Mouse (Mus musculus): Measurements from ENCODE around the gene Ubap1l. TPM values are rescaled to one million over a fixed set of nuclear protein-coding genes. Genes with fewer than 3 reads are reported as not detected.

Gene Ubap1l
- polyA plus RNA-seq, 1 experiment from 2014 or later = 0.35 TPM

- Histone ChIP-seq H3K9ac (ENCODE audit: low read length) (0 out of 2 replicates have a peak overlapping the region, but pooled peaks have one; percentile 5), H3K4me2 (ENCODE audit: low read depth, low read length) (no peak overlapping the region), H3K4me3 (ENCODE audit: low read length) (0 out of 2 replicates have a peak overlapping the region, but pooled peaks have one; percentile 19), H3K36me3 (ENCODE audit: control insufficient read depth, insufficient read depth, low read length) (no peaks in the 10 kb centered on the region), H3K27ac (ENCODE audit: low read length) (peak overlapping the region; percentile 92), H3K4me1 (replicated peaks; ENCODE audit: control insufficient read depth, insufficient read depth, low read length) (peaks cover 20% of the 10 kb centered on the region), H3K9me3 (ENCODE audit: control insufficient read depth, low read length) (no peaks in the 10 kb centered on the region), H3K27me3 (ENCODE audit: control insufficient read depth, insufficient read depth, low read depth, low read length) (no peaks in the 10 kb centered on the region)
- ATAC-seq (ENCODE audit: low read depth) = peak; percentile 89
- WGBS = 42% methylated on average over 15 of the region's 15 CpGs
Measured at GRCm38 (mm10) chr9:65404331-65405183, 43.7 kb downstream of the Ubap1l start.

- ATAC-seq (ENCODE audit: low read depth) = no peak
- Histone ChIP-seq H3K27ac (ENCODE audit: low read length) (peak overlapping the region; percentile 89), H3K4me1 (replicated peaks; ENCODE audit: control insufficient read depth, insufficient read depth, low read length) (peaks cover 16% of the 10 kb centered on the region), H3K36me3 (ENCODE audit: control insufficient read depth, insufficient read depth, low read length) (no peaks in the 10 kb centered on the region), H3K4me3 (ENCODE audit: low read length) (no peak overlapping the region), H3K9ac (ENCODE audit: low read length) (0 out of 2 replicates have a peak overlapping the region, but pooled peaks have one; percentile 5), H3K27me3 (ENCODE audit: control insufficient read depth, insufficient read depth, low read depth, low read length) (no peaks in the 10 kb centered on the region), H3K9me3 (ENCODE audit: control insufficient read depth, low read length) (no peaks in the 10 kb centered on the region), H3K4me2 (ENCODE audit: low read depth, low read length) (no peak overlapping the region)
- 84% methylated on average over 2 of the region's 2 CpGs for WGBS
Measured at GRCm38 (mm10) chr9:65405184-65405449, 44.3 kb downstream of the Ubap1l start.

- no peak overlapping the region for H3K9ac ChIP-seq (ENCODE audit: low read length)
- no peak overlapping the region for H3K27ac ChIP-seq (ENCODE audit: low read length)
- no peak overlapping the region for H3K4me3 ChIP-seq (ENCODE audit: low read length)
- peaks cover 4% of the 10 kb centered on the region; the same call in 1 of the 2 replicates for H3K36me3 ChIP-seq (ENCODE audit: control insufficient read depth, insufficient read depth, low read length)
- peaks cover 13% of the 10 kb centered on the region for H3K4me1 ChIP-seq (replicated peaks; ENCODE audit: control insufficient read depth, insufficient read depth, low read length)
- ATAC-seq (ENCODE audit: low read depth) = no peak
- no peaks in the 10 kb centered on the region for H3K9me3 ChIP-seq (ENCODE audit: control insufficient read depth, low read length)
- no peak overlapping the region for H3K4me2 ChIP-seq (ENCODE audit: low read depth, low read length)
- whole genome bisulfite sequencing = 72% methylated on average over 5 of the region's 5 CpGs
- no peaks in the 10 kb centered on the region for H3K27me3 ChIP-seq (ENCODE audit: control insufficient read depth, insufficient read depth, low read depth, low read length)
Measured at GRCm38 (mm10) chr9:65407327-65407726, 46.5 kb downstream of the Ubap1l start.

- H3K27ac ChIP-seq (ENCODE audit: low read length) = no peak overlapping the region
Measured at GRCm38 (mm10) chr9:65407861-65408260, 47.0 kb downstream of the Ubap1l start.

GRCm38 (mm10) chr9:65408871-65409295 is 48.0 kb downstream of the Ubap1l start:
- Histone ChIP-seq H3K4me2 (ENCODE audit: low read depth, low read length) (no peak overlapping the region), H3K27ac (ENCODE audit: low read length) (no peak overlapping the region), H3K27me3 (ENCODE audit: control insufficient read depth, insufficient read depth, low read depth, low read length) (no peaks in the 10 kb centered on the region), H3K4me3 (ENCODE audit: low read length) (no peak overlapping the region), H3K4me1 (replicated peaks; ENCODE audit: control insufficient read depth, insufficient read depth, low read length) (peaks cover 9% of the 10 kb centered on the region), H3K9ac (ENCODE audit: low read length) (no peak overlapping the region), H3K9me3 (ENCODE audit: control insufficient read depth, low read length) (no peaks in the 10 kb centered on the region), H3K36me3 (ENCODE audit: control insufficient read depth, insufficient read depth, low read length) (peaks cover 4% of the 10 kb centered on the region; the same call in 1 of the 2 replicates)
- WGBS = 42% methylated on average over 5 of the region's 5 CpGs
- ATAC-seq (ENCODE audit: low read depth) = no peak

More at GRCm38 (mm10) chr9:65407861-65408260, 47.0 kb downstream of the Ubap1l start:
- no peak for ATAC-seq (ENCODE audit: low read depth)
- no peak overlapping the region for H3K4me3 ChIP-seq (ENCODE audit: low read length)
- H3K9me3 ChIP-seq (ENCODE audit: control insufficient read depth, low read length) = no peaks in the 10 kb centered on the region
- no peak overlapping the region for H3K4me2 ChIP-seq (ENCODE audit: low read depth, low read length)
- H3K9ac ChIP-seq (ENCODE audit: low read length) = no peak overlapping the region
- no peaks in the 10 kb centered on the region for H3K27me3 ChIP-seq (ENCODE audit: control insufficient read depth, insufficient read depth, low read depth, low read length)
- H3K4me1 ChIP-seq (replicated peaks; ENCODE audit: control insufficient read depth, insufficient read depth, low read length) = peaks cover 9% of the 10 kb centered on the region
- WGBS = 62% methylated on average over 3 of the region's 3 CpGs
- peaks cover 4% of the 10 kb centered on the region; the same call in 1 of the 2 replicates for H3K36me3 ChIP-seq (ENCODE audit: control insufficient read depth, insufficient read depth, low read length)

GRCm38 (mm10) chr9:65410378-65410777 is 49.5 kb downstream of the Ubap1l start:
- Histone ChIP-seq H3K27me3 (ENCODE audit: control insufficient read depth, insufficient read depth, low read depth, low read length) (no peaks in the 10 kb centered on the region), H3K36me3 (ENCODE audit: control insufficient read depth, insufficient read depth, low read length) (peaks cover 4% of the 10 kb centered on the region; the same call in 1 of the 2 replicates), H3K27ac (ENCODE audit: low read length) (no peak overlapping the region), H3K9me3 (ENCODE audit: control insufficient read depth, low read length) (no peaks in the 10 kb centered on the region), H3K4me3 (ENCODE audit: low read length) (no peak overlapping the region), H3K4me2 (ENCODE audit: low read depth, low read length) (no peak overlapping the region), H3K9ac (ENCODE audit: low read length) (no peak overlapping the region), H3K4me1 (replicated peaks; ENCODE audit: control insufficient read depth, insufficient read depth, low read length) (no peaks in the 10 kb centered on the region; the same call in 1 of the 2 replicates)
- WGBS = 68% methylated on average over 8 of the region's 8 CpGs
- ATAC-seq (ENCODE audit: low read depth) = no peak

- Histone ChIP-seq H3K4me3 (ENCODE audit: low read length) (no peak overlapping the region), H3K36me3 (ENCODE audit: control insufficient read depth, insufficient read depth, low read length) (peaks cover 4% of the 10 kb centered on the region; the same call in 1 of the 2 replicates), H3K9ac (ENCODE audit: low read length) (no peak overlapping the region), H3K27me3 (ENCODE audit: control insufficient read depth, insufficient read depth, low read depth, low read length) (no peaks in the 10 kb centered on the region), H3K4me1 (replicated peaks; ENCODE audit: control insufficient read depth, insufficient read depth, low read length) (no peaks in the 10 kb centered on the region; the same call in 1 of the 2 replicates), H3K27ac (ENCODE audit: low read length) (no peak overlapping the region), H3K4me2 (ENCODE audit: low read depth, low read length) (no peak overlapping the region), H3K9me3 (ENCODE audit: control insufficient read depth, low read length) (no peaks in the 10 kb centered on the region)
- WGBS = 55% methylated on average over 3 of the region's 3 CpGs
- ATAC-seq (ENCODE audit: low read depth) = no peak
Measured at GRCm38 (mm10) chr9:65411326-65411725, 50.5 kb downstream of the Ubap1l start.

- no peaks in the 10 kb centered on the region for H3K4me1 ChIP-seq (replicated peaks; ENCODE audit: control insufficient read depth, insufficient read depth, low read length)
- no peaks in the 10 kb centered on the region for H3K9me3 ChIP-seq (ENCODE audit: control insufficient read depth, low read length)
- no peak overlapping the region for H3K4me3 ChIP-seq (ENCODE audit: low read length)
- H3K4me2 ChIP-seq (ENCODE audit: low read depth, low read length) = no peak overlapping the region
- no peak overlapping the region for H3K27ac ChIP-seq (ENCODE audit: low read length)
- ATAC-seq (ENCODE audit: low read depth) = peak; percentile 47; the same call in 1 of the 2 replicates
- WGBS = 33% methylated on average over 3 of the region's 3 CpGs
- H3K36me3 ChIP-seq (ENCODE audit: control insufficient read depth, insufficient read depth, low read length) = no peaks in the 10 kb centered on the region
- no peak overlapping the region for H3K9ac ChIP-seq (ENCODE audit: low read length)
- H3K27me3 ChIP-seq (ENCODE audit: control insufficient read depth, insufficient read depth, low read depth, low read length) = no peaks in the 10 kb centered on the region
Measured at GRCm38 (mm10) chr9:65417738-65418137, 56.9 kb downstream of the Ubap1l start.

- no peak for ATAC-seq (ENCODE audit: low read depth)
- WGBS = 67% methylated on average over 3 of the region's 3 CpGs
- H3K9ac ChIP-seq (ENCODE audit: low read length) = no peak overlapping the region
- no peak overlapping the region for H3K4me3 ChIP-seq (ENCODE audit: low read length)
- H3K36me3 ChIP-seq (ENCODE audit: control insufficient read depth, insufficient read depth, low read length) = no peaks in the 10 kb centered on the region
- H3K27me3 ChIP-seq (ENCODE audit: control insufficient read depth, insufficient read depth, low read depth, low read length) = no peaks in the 10 kb centered on the region
- no peak overlapping the region for H3K4me2 ChIP-seq (ENCODE audit: low read depth, low read length)
- H3K27ac ChIP-seq (ENCODE audit: low read length) = no peak overlapping the region
- no peaks in the 10 kb centered on the region for H3K4me1 ChIP-seq (replicated peaks; ENCODE audit: control insufficient read depth, insufficient read depth, low read length)
- H3K9me3 ChIP-seq (ENCODE audit: control insufficient read depth, low read length) = no peaks in the 10 kb centered on the region
Measured at GRCm38 (mm10) chr9:65419633-65420032, 58.8 kb downstream of the Ubap1l start.

Data from lung, embryonic 16.5 days (tissue).